Mouse (Mus musculus): Measurements from ENCODE around the gene Abat.

GRCm38 (mm10) chr16:8554351-8554750 is 41.1 kb downstream of the Abat start:
- TF ChIP-seq POLR2A (IDR thresholded peaks at IDR 0.05; ENCODE audit: low read depth, low read length) = no peak
- no peak for TF ChIP-seq CTCF (IDR thresholded peaks at IDR 0.05; ENCODE audit: extremely low read depth, insufficient read depth, insufficient read length, insufficient replicate concordance)

Measured in spleen, adult 2 months (tissue).